Mouse (Mus musculus): ENCODE data around the gene Cdh23.

Cdh23 gene

DNA sequence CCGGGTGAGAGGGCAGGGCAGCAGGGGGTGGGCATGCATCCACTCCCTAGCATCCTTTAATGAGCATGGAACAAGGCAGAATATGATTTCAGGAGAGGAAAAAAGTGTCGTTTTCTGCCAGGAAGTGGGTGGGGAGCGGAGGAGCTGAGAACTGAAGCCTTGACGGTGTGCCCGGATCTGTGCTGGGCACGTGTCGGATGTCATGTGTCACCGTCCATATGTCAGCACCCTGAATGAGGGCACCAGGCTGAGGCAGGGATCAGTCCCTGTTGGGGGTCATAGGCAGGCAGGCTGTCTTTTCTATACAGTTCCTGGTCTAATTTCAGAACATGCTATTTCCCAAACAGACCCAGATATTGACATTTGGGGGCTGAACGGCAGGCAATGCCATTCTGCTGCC is 61.9 kb downstream of the Cdh23 start:
- no peak for DNase-seq

DNA sequence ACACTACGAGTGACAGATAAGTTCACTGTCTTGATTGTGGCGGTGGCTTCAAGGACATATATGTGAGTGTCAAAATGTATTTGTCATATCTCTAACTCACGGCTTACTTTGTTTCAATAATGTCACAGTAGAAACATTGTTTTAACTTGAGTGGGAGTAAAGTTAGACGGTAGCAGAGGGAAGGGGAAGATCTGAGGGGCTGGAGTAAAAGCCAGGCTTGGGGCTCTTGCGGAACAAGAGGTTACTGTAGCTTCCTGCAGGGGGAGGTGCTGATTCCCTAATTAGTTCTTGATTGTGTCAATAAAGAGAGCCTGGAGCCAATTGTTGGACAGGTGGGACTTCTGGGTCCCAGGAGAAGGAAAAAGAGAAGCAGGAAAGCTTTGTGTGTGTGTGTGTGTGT is 70.2 kb downstream of the Cdh23 start:
- no peak for DNase-seq

DNA sequence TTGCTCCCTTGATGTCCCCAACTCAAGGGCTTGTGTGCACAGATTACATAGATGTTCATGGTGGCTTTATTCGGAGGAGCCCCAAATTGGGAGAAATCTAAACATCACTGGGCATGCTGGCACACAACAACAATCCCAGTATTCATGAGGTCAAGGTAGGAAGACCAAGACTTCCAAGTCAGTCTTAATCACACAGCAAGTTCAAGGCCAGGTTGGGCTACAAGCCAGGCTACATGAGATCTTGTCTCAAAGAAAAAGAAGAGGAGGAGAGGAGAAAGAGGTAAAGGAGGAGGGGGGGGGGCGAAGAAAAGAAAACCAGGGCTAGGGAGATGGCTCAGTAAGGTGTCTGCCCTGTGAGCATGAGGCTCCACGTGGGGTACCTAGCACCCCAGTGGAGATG is 70.8 kb downstream of the Cdh23 start:
- DNase-seq = no peak

- DNase-seq = no peak
Measured at GRCm38 (mm10) chr10:60624945-60625344, 71.3 kb downstream of the Cdh23 start.

DNA sequence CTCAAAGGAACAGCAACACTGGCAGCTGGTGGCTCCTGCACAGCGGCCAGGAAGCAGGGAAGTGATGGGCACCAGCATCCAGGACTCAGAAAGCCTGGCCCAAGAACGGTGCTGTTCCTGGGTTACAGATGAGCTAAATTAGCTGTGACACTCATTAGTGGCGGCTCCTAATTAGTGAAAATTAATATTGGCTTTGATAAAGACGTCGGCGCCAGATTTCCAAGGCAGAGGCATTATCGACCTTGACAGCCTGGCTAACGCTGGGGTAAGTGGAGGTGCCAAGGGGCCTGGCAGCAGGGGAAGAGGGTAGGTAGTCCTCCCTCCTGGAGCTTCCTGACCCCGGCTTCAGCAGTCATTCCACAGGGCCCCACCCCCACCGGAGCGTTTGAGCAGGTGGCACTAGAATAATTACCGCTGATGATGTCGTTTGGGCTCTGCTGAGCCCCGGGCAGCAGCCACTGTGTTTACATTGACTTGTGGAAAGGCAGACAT is 72.0 kb downstream of the Cdh23 start:
- DNase-seq = no peak

GRCm38 (mm10) chr10:60622836-60623235 is 73.5 kb downstream of the Cdh23 start:
- no peak for DNase-seq

DNA sequence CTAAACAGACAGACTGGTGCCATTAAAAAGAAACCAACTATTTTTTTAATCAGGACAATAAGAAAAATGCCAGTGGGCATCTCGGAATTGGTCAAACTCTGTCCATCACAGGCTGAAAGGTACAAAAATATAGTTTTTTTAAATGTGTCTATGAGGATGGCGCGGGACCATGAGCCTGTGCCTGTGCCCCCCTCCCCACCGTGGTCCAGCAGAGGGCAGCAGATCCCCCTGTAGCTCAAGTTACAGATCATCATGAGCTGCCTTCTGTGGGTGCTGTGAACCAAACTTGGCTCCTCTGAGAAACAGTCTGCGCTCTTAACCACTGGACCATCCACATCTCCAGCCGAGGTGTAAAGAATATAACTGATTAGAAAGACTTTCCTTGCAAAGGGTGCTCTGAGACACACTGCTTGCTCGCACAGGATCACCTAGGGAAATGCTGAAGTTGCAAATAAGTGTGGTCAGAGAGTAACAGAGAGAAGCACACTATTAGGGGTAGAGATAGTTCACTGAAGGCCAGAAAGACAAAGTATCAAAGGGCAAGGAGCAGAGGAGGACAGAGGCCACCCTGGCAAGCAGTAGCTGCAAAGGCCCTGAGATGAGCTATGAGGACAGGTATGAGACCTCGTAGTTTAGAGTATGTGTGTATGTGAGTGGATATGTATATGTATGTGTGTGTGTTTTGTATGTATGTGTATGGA is 74.7 kb downstream of the Cdh23 start:
- DNase-seq = peak; percentile 15

GRCm38 (mm10) chr10:60615898-60616297 is 80.4 kb downstream of the Cdh23 start:
- DNase-seq = no peak

GRCm38 (mm10) chr10:60612893-60613292 is 83.4 kb downstream of the Cdh23 start:
- DNase-seq = no peak

- DNase-seq = no peak
Measured at GRCm38 (mm10) chr10:60607166-60607565, 89.1 kb downstream of the Cdh23 start.

GRCm38 (mm10) chr10:60606661-60607060 is 89.6 kb downstream of the Cdh23 start:
- no peak for DNase-seq

DNA sequence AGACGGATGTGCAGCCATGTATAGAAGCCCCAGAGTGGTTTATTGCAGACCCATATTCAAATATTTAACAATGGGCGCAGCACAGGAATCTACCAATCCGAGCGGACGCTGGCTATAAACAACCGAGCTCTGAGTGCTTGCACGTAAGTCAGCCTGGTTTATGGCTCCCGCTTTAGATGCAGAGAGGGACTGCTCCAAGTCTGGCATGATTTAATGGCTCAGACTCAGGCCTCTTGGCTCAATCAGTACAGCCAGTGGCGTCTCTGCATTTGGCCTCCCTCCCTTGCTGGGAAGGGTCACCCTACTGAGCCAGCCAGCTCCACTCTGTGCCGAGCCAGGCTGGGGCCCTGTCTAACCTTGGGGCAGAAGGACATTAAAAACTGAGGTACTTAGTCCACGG is 94.1 kb downstream of the Cdh23 start:
- no peak for DNase-seq

GRCm38 (mm10) chr10:60595166-60595565 is 101.1 kb downstream of the Cdh23 start:
- DNase-seq = peak; percentile 22

DNA sequence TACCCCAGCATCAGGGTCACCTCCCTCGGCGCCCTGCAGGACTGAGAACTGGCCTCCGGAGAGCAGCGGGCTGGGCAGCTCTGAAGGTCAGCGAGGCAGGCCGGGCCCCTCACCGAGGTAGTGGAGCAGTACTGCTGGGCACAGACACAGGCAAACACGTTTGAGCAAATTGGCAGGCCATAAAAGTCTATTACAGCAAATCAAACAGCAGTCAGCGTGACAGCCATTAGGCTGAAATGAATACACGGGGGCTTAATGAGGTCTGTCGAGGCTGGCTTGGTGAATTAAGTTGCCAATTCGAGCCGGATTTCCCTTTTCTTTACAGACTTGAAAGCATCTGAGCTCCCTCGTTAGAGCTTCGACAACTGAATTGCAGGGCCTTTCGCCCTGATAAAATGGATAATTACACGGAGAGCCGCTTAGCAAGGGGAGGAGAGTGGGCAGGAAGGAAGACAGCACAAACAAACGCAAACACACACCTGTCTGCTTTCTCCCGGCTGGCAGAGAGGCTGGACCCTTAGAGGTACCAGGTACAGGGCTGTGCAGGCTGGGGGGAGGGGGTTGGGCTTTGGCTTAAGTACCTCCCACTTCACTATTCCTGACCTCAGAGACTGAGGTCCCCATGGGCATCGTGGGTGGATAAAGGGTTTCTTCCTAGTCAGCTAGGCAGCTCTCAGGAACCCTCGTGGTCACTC is 103.3 kb downstream of the Cdh23 start:
- DNase-seq = no peak

DNA sequence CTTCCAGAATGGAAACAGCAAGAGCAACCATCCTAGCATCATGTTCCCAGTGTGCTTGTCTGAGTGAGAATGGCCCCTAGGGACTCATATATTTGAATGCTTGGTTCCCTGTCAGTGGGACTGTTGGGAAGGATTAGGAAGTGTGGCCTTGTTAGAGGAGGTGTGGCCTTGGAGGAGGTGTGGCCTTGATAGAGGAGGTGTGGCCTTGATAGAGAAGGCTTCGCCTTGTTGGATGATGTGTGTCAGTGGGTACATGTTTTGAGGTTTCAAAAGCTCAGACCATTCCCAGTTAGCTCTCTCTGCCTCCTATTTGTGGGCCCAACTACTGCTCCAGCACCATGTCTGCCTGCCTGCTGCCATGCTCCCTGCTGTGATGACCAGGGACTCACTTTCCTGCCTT is 105.0 kb downstream of the Cdh23 start:
- no peak for DNase-seq

GRCm38 (mm10) chr10:60590241-60590640 is 106.0 kb downstream of the Cdh23 start:
- DNase-seq = no peak

GRCm38 (mm10) chr10:60585691-60586090 is 110.6 kb downstream of the Cdh23 start:
- no peak for DNase-seq

DNA sequence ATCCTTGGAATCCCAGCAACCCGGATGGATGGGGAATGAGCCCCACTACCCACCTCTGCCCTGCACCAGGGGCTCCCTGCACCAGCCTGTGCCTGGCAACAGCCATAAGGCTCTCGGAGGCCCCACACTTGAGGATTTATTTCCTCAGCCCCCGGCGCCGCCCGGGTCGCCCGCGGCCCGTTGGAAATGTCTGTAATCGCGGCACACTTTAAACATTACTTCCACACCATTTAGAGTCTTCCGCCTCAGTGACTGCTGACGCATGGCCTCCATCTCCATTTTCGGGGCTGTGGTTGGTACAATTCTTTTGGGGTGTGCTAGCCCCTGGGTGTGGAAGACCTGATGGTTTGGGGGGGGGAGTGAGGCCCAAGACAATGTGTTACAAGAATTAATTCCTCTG is 113.3 kb downstream of the Cdh23 start:
- DNase-seq = no peak

DNA sequence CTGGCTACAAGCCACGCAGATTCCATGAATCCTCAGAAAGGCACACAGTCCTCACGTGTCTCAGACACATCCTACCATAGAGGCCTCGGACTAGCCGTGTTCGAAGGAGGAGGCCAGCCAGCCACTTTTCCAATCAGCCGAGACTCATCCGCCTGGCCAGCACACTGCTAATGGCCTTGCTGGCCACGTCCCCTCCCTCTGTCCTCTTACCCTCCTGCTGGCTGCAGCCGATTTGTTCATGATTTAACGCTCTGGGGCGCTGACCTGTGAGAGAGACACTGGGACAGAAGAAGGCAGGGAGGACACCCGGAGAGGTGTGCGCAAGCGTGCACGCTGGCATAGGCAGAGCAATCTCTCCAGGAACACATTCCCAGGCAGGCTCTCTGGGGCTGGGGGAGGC is 115.6 kb downstream of the Cdh23 start:
- DNase-seq = peak; percentile 41

DNA sequence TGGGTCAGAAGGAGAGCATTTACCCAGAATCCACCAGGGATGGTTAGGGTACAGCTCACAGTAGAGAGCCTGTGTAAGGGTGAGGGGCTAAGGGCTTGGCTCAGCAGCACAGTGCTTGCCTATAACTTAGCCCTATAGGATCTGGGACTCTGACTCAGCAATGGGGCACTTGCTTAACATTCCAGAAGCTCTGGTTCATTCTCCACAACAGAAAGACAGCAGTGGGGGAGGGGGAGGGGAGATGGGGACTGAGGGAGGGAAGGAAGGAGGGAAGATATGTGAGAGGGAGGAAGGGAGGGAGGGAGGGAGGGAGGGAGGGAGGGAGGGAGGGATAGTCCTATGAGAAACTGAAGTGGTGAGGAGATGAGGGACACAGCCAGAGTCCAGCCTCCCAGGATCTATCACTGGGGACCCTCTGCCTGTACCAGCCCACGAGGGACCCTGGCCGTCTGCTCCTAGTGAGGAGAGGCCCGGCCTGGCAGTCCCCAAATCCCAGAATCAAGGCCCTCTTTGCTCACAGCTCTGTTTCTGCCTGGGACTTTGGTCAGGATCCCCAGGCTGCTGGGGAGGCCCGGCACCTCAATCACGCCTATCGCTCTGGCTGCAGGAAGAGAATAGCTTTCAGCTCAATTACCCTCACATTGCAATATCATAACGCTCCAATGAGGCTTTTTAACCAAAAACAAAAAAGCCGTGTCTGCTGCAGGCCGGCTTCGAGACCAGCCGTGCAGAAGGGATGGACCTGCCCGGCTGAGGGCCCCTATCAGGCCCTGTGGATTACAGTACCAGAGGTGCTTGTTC is 117.4 kb downstream of the Cdh23 start:
- no peak for DNase-seq

- DNase-seq = no peak
Measured at GRCm38 (mm10) chr10:60577920-60578737, 118.2 kb downstream of the Cdh23 start.

- peak; percentile 45 for DNase-seq
Measured at GRCm38 (mm10) chr10:60577125-60577919, 119.0 kb downstream of the Cdh23 start.

Data from kidney, adult 11 months (tissue).